Mouse (Mus musculus) embryonic facial prominence, embryonic 10.5 days (tissue): ENCODE measurements around the gene Phc2. TPM values are rescaled to one million over a fixed set of nuclear protein-coding genes. Genes with fewer than 3 reads are reported as not detected.

Experiments used
- DNase-seq: peaks from one replicate; pipeline ENCODE4 v3.0.0-alpha.2; 2017; ENCODE audit warnings: low spot score
- H3K27ac ChIP-seq: fragments of 300-500 bp; sonication (generic); replicated peaks from 2 replicates; pipeline ENCODE4 v1.5.1; 2016; ENCODE audit warnings: mild to moderate bottlenecking
- H3K27me3 ChIP-seq: fragments of 300-500 bp; sonication (generic); replicated peaks from 2 replicates; pipeline ENCODE4 v1.6.1; 2016; ENCODE audit warnings: low read depth, mild to moderate bottlenecking; ENCODE audit not compliant: poor library complexity, severe bottlenecking
- H3K36me3 ChIP-seq: fragments of 300-500 bp; sonication (generic); replicated peaks from 2 replicates; pipeline ENCODE4 v1.6.1; 2016; ENCODE audit warnings: mild to moderate bottlenecking, moderate library complexity
- H3K4me1 ChIP-seq: fragments of 300-500 bp; sonication (generic); 2 replicates; pipeline ENCODE4 v1.6.1; 2016
- H3K4me3 ChIP-seq: fragments of 300-500 bp; sonication (generic); 2 replicates; pipeline ENCODE4 v1.5.1; 2016; ENCODE audit warnings: mild to moderate bottlenecking, moderate library complexity
- H3K9me3 ChIP-seq: fragments of 300-500 bp; sonication (generic); 2 replicates; pipeline ENCODE4 v1.6.1; 2016; ENCODE audit warnings: mild to moderate bottlenecking
- WGBS: fragments of 180-500 bp; shearing (Covaris S2); methylation state at CpG from one replicate; pipeline ENCODE4 v1.1.7; 2016; 5-methylcytosine and 5-hydroxymethylcytosine counted together
- polyA plus RNA-seq: library from polyadenylated mRNA; unstranded; fragments of >200 nt; fragmentation: Nextera tagmentation; extraction: Ambion mirVana; gene quantifications from 2 replicates; pipeline ENCODE4 v1.2.1, GENCODE M21; 2016

Gene Phc2
- polyA plus RNA-seq, 1 experiment from 2014 or later = 69.5 TPM

- 93% methylated on average over 24 of the region's 24 CpGs for WGBS
- peaks cover 30% of the 10 kb centered on the region for H3K4me1 ChIP-seq
- no peaks in the 10 kb centered on the region for H3K9me3 ChIP-seq
- H3K4me3 ChIP-seq = no peak overlapping the region
- peaks cover 100% of the 10 kb centered on the region for H3K36me3 ChIP-seq
- H3K27ac ChIP-seq = no peak overlapping the region
- DNase-seq = no peak
- H3K27me3 ChIP-seq = no peaks in the 10 kb centered on the region
Observed at GRCm38 (mm10) chr4:128787023-128787939, 132.8 kb downstream of the Phc2 start.

GRCm38 (mm10) chr4:128788108-128788507, 133.6 kb downstream of the Phc2 start:
- H3K4me3 ChIP-seq = no peak overlapping the region
- 95% methylated on average over 4 of the region's 4 CpGs for WGBS
- peaks cover 100% of the 10 kb centered on the region for H3K36me3 ChIP-seq
- no peak for DNase-seq
- no peaks in the 10 kb centered on the region for H3K27me3 ChIP-seq
- peaks cover 39% of the 10 kb centered on the region for H3K4me1 ChIP-seq
- H3K9me3 ChIP-seq = no peaks in the 10 kb centered on the region
- H3K27ac ChIP-seq = no peak overlapping the region

DNA sequence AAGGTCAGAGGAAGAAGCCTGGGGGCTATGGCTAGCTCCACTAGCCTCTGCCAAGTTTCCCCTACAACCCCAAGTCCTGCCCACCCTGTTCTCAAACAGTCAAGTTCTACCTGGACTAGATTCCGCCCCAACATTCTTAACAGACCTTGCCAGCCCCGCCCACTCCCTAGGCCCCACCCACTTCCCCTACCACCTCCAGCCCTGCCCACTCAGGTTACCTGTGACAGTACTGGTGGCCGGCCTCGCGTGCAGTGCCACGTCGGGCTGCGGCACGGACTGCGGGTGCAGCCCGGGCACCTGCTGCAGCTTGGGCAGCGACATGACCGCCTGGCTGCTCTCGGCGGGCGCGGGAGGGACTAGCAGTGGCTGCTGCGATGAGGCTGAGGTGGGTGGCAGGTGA, 135.1 kb downstream of the Phc2 start:
- peaks cover 52% of the 10 kb centered on the region for H3K4me1 ChIP-seq
- peak overlapping the region; percentile 33 for H3K4me3 ChIP-seq
- DNase-seq = no peak
- H3K36me3 ChIP-seq = peaks cover 100% of the 10 kb centered on the region
- H3K27ac ChIP-seq = no peak overlapping the region
- no peaks in the 10 kb centered on the region for H3K9me3 ChIP-seq
- H3K27me3 ChIP-seq = no peaks in the 10 kb centered on the region
- WGBS = 37% methylated on average over 18 of the region's 18 CpGs

DNA sequence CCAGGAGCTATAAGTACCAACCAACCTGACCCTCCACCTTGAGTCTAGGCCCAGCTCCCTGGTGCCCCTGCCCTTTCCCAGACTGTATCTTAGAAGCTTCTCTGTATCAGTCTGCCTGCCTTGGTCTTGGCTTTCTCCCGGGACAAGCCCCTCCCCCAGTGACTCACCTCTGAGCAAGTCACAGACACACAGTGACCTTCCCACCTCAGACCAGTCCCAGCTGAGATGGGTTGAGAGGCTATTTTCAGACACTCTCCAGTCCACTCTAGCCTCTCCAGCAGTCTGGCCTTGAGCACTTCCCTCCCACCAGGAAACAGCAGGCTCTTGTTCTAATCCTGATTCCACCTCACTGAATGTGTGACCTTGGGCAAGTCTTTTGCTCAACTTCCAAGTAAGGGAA, 139.2 kb downstream of the Phc2 start:
- Histone ChIP-seq H3K4me3 (no peak overlapping the region), H3K9me3 (no peaks in the 10 kb centered on the region), H3K27ac (no peak overlapping the region), H3K27me3 (no peaks in the 10 kb centered on the region), H3K4me1 (peaks cover 88% of the 10 kb centered on the region), H3K36me3 (peaks cover 75% of the 10 kb centered on the region)
- no peak for DNase-seq
- 61% methylated on average over 1 of the region's 1 CpGs for WGBS

DNA sequence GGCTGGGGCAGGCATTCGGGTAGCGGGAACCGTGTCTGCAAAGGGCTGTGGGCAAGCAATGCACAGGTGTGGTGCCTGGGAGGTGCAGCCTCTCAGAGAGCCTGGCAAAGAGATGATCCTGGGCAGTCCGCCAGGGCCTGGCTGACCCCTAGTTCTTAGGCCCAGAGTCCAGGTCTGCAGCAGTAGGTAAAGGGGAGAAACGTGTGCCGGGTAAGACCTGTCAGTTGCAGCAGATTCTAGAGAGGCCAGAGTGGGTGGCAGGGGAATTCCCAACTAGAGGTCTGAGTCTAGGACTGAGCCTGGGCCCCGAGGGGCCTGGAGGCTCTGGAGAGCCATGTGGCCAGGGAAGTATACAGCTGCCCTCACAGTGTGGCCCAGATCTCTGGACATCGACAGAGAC, 139.7 kb downstream of the Phc2 start:
- Histone ChIP-seq H3K36me3 (peaks cover 70% of the 10 kb centered on the region), H3K4me1 (peaks cover 92% of the 10 kb centered on the region), H3K4me3 (no peak overlapping the region), H3K9me3 (no peaks in the 10 kb centered on the region), H3K27ac (no peak overlapping the region), H3K27me3 (no peaks in the 10 kb centered on the region)
- WGBS = 93% methylated on average over 8 of the region's 8 CpGs
- DNase-seq = no peak

DNA sequence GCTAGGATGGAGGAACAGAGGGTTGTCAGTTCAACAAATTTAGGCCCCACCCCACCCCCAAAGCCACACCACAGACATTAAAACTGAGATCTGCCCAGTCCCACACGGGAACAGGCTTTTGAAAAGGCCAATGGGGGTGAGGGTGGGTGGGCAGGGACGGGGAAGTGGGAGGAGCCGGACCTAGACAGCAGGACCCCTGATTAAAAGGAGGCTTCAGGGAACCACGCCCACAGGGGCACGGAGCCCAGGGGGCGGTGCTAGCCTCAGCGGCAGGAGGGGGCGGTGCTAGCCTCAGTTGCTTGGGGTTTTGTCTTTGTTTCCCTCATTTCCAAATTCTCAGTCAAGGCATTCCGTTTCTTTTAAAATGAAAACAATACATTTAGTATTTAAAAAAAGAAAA, 141.1 kb downstream of the Phc2 start:
- WGBS = 5% methylated on average over 9 of the region's 9 CpGs
- no peaks in the 10 kb centered on the region for H3K9me3 ChIP-seq
- peaks cover 92% of the 10 kb centered on the region for H3K4me1 ChIP-seq
- no peaks in the 10 kb centered on the region for H3K27me3 ChIP-seq
- H3K4me3 ChIP-seq = peak overlapping the region; percentile 37
- H3K36me3 ChIP-seq = peaks cover 69% of the 10 kb centered on the region
- DNase-seq = peak; percentile 80
- peak overlapping the region; percentile 78 for H3K27ac ChIP-seq

DNA sequence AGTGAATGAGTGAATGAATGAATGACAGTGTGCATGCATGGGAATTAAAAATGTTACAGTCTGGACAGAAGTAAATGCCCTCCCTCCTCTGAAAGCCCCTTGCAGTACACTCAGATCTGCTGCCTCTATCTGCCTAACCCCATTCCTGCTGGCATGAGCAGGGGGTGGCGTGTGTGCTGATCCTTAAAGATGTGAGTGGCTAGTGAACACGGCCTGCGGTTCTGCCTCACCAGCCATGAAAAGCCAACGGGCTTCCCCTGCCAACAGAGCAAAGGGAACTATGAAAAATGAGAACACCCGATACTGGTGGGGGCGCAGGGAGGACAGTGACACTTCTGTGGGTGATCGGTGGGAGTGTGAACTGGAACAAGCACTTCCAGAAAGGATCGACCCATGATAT, 142.3 kb downstream of the Phc2 start:
- peaks cover 92% of the 10 kb centered on the region for H3K4me1 ChIP-seq
- 0 out of 2 replicates have a peak overlapping the region, but pooled peaks have one; percentile 78 for H3K27ac ChIP-seq
- H3K4me3 ChIP-seq = no peak overlapping the region
- WGBS = 87% methylated on average over 8 of the region's 8 CpGs
- H3K9me3 ChIP-seq = no peaks in the 10 kb centered on the region
- peaks cover 69% of the 10 kb centered on the region for H3K36me3 ChIP-seq
- DNase-seq = no peak
- H3K27me3 ChIP-seq = no peaks in the 10 kb centered on the region

DNA sequence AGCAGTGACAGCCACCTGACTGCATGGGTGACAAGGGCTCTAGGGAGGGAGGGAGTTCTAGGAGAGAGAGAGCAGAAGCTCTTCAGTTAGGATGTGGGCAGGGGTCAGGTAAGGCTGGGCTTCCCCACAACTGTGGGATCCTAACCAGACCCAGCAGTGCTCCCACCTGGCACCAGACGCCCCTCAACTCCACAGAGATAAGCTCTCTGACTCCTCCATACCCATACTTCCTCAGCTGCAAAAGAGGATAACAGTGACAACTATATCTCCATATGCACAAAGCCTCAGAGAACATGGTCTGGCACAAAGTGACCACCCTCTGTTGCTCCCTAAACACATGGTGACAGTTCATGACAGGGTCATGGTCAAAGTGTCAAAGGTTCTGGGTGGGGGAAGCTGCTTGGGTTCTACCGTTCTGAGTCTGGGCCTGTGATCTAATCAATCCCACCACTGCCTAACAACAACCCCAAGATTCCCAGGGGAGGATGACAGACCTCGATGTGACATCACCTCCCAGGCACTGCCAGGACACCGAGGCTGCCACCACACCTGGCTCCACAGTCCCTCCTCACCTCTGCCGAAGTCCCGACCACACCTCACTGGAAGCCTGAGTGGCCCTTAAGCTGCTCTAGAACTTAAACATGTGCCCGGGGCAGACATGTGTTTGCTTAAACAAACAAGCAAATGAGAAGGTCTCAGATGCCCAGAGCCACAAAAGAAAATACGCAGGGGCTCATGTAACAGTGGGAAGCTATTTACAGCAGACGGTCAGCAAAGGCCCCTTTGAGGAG, 147.4 kb downstream of the Phc2 start:
- Histone ChIP-seq H3K4me3 (peak overlapping the region; percentile 91), H3K36me3 (peaks cover 41% of the 10 kb centered on the region), H3K27ac (0 out of 2 replicates have a peak overlapping the region, but pooled peaks have one; percentile 14), H3K27me3 (no peaks in the 10 kb centered on the region), H3K4me1 (peaks cover 85% of the 10 kb centered on the region), H3K9me3 (no peaks in the 10 kb centered on the region)
- no peak for DNase-seq
- 54% methylated on average over 9 of the region's 9 CpGs for WGBS

Other genes starting within 250 kb of the Phc2 start
- 7.1 and 7.8 TPM in 2 replicates for gene Zscan20, start 44.6 kb upstream of the Phc2 start, polyA plus RNA-seq
- 0.41 and 0.60 TPM in 2 replicates for gene Tlr12, start 36.1 kb upstream of the Phc2 start, polyA plus RNA-seq
- gene A3galt2, start 100.7 kb downstream of the Phc2 start, polyA plus RNA-seq = 0.09 and 0.12 TPM in 2 replicates
- gene Zfp362, start 151.3 kb downstream of the Phc2 start, polyA plus RNA-seq = 38.7 and 39.0 TPM in 2 replicates
- 10.6 and 11.9 TPM in 2 replicates for gene Trim62, start 228.9 kb downstream of the Phc2 start, polyA plus RNA-seq